Mouse (Mus musculus): ENCODE measurements at regions not wholly inside any gene's neighbourhood (a gene's known extent, or its start where the extent isn't known, plus 50 kb on each side); places are given as distances from the start of the nearest gene placed in this dataset.

GRCm38 (mm10) chr1:71955331-71955730, 256.8 kb downstream of the Mreg start:
- Histone ChIP-seq H3K4me3 (replicated peaks; ENCODE audit: insufficient read depth, low read depth, low read length) (no peak overlapping the region), H3K4me1 (ENCODE audit: control insufficient read depth, insufficient read depth, low read length) (no peaks in the 10 kb centered on the region), H3K27ac (ENCODE audit: insufficient read depth, low read length) (no peak overlapping the region), H3K27me3 (ENCODE audit: control insufficient read depth, insufficient read depth, low read length) (no peaks in the 10 kb centered on the region)
- no peak for TF ChIP-seq POLR2A (IDR thresholded peaks at IDR 0.05; ENCODE audit: borderline replicate concordance, insufficient read depth, low read length)
- TF ChIP-seq CTCF (IDR thresholded peaks at IDR 0.05; ENCODE audit: borderline replicate concordance, insufficient read depth, low read depth, low read length) = no peak
- DNase-seq = no peak

- Histone ChIP-seq H3K4me3 (replicated peaks; ENCODE audit: insufficient read depth, low read depth, low read length) (no peak overlapping the region), H3K27ac (ENCODE audit: insufficient read depth, low read length) (no peak overlapping the region), H3K27me3 (ENCODE audit: control insufficient read depth, insufficient read depth, low read length) (no peaks in the 10 kb centered on the region), H3K4me1 (ENCODE audit: control insufficient read depth, insufficient read depth, low read length) (no peaks in the 10 kb centered on the region)
- TF ChIP-seq CTCF (IDR thresholded peaks at IDR 0.05; ENCODE audit: borderline replicate concordance, insufficient read depth, low read depth, low read length) = no peak
- no peak for TF ChIP-seq POLR2A (IDR thresholded peaks at IDR 0.05; ENCODE audit: borderline replicate concordance, insufficient read depth, low read length)
- DNase-seq = no peak
- 86% methylated on average over 6 of the region's 6 CpGs for WGBS
Observed at GRCm38 (mm10) chr1:71953292-71953691, 258.8 kb downstream of the Mreg start.

- H3K27ac ChIP-seq (ENCODE audit: insufficient read depth, low read length) = no peak overlapping the region
- no peak for DNase-seq
- no peak for TF ChIP-seq POLR2A (IDR thresholded peaks at IDR 0.05; ENCODE audit: borderline replicate concordance, insufficient read depth, low read length)
- no peak for TF ChIP-seq CTCF (IDR thresholded peaks at IDR 0.05; ENCODE audit: borderline replicate concordance, insufficient read depth, low read depth, low read length)
- H3K4me1 ChIP-seq (ENCODE audit: control insufficient read depth, insufficient read depth, low read length) = no peaks in the 10 kb centered on the region
- H3K27me3 ChIP-seq (ENCODE audit: control insufficient read depth, insufficient read depth, low read length) = no peaks in the 10 kb centered on the region
- no peak overlapping the region for H3K4me3 ChIP-seq (replicated peaks; ENCODE audit: insufficient read depth, low read depth, low read length)
- 89% methylated on average over 7 of the region's 7 CpGs for WGBS
Observed at GRCm38 (mm10) chr1:71949549-71949948, 262.6 kb downstream of the Mreg start.

- no peaks in the 10 kb centered on the region for H3K4me1 ChIP-seq (ENCODE audit: control insufficient read depth, insufficient read depth, low read length)
- no peak overlapping the region for H3K27ac ChIP-seq (ENCODE audit: insufficient read depth, low read length)
- no peak for DNase-seq
- H3K4me3 ChIP-seq (replicated peaks; ENCODE audit: insufficient read depth, low read depth, low read length) = no peak overlapping the region
- TF ChIP-seq CTCF (IDR thresholded peaks at IDR 0.05; ENCODE audit: borderline replicate concordance, insufficient read depth, low read depth, low read length) (no peak), POLR2A (IDR thresholded peaks at IDR 0.05; ENCODE audit: borderline replicate concordance, insufficient read depth, low read length) (no peak)
- WGBS = 80% methylated on average over 4 of the region's 4 CpGs
- H3K27me3 ChIP-seq (ENCODE audit: control insufficient read depth, insufficient read depth, low read length) = no peaks in the 10 kb centered on the region
Observed at GRCm38 (mm10) chr1:71948686-71949085, 263.4 kb downstream of the Mreg start.

- TF ChIP-seq POLR2A (IDR thresholded peaks at IDR 0.05; ENCODE audit: borderline replicate concordance, insufficient read depth, low read length) (no peak), CTCF (IDR thresholded peaks at IDR 0.05; ENCODE audit: borderline replicate concordance, insufficient read depth, low read depth, low read length) (no peak)
- no peaks in the 10 kb centered on the region for H3K27me3 ChIP-seq (ENCODE audit: control insufficient read depth, insufficient read depth, low read length)
- H3K4me1 ChIP-seq (ENCODE audit: control insufficient read depth, insufficient read depth, low read length) = no peaks in the 10 kb centered on the region
- 98% methylated on average over 2 of the region's 2 CpGs for WGBS
- DNase-seq = no peak
- no peak overlapping the region for H3K4me3 ChIP-seq (replicated peaks; ENCODE audit: insufficient read depth, low read depth, low read length)
- H3K27ac ChIP-seq (ENCODE audit: insufficient read depth, low read length) = no peak overlapping the region
Observed at GRCm38 (mm10) chr1:71947506-71947905, 264.6 kb downstream of the Mreg start.

GRCm38 (mm10) chr1:71946911-71947310, 265.2 kb downstream of the Mreg start:
- WGBS = 65% methylated on average over 2 of the region's 2 CpGs
- no peak for DNase-seq
- H3K4me1 ChIP-seq (ENCODE audit: control insufficient read depth, insufficient read depth, low read length) = no peaks in the 10 kb centered on the region

GRCm38 (mm10) chr1:71945070-71945469, 267.0 kb downstream of the Mreg start:
- WGBS = 12% methylated on average over 6 of the region's 6 CpGs
- H3K27me3 ChIP-seq (ENCODE audit: control insufficient read depth, insufficient read depth, low read length) = no peaks in the 10 kb centered on the region
- no peaks in the 10 kb centered on the region for H3K4me1 ChIP-seq (ENCODE audit: control insufficient read depth, insufficient read depth, low read length)
- DNase-seq = peak; percentile 12 to 50
- no peak overlapping the region for H3K27ac ChIP-seq (ENCODE audit: insufficient read depth, low read length)
- TF ChIP-seq POLR2A (IDR thresholded peaks at IDR 0.05; ENCODE audit: borderline replicate concordance, insufficient read depth, low read length) (no peak), CTCF (IDR thresholded peaks at IDR 0.05; ENCODE audit: borderline replicate concordance, insufficient read depth, low read depth, low read length) (no peak)
- H3K4me3 ChIP-seq (replicated peaks; ENCODE audit: insufficient read depth, low read depth, low read length) = no peak overlapping the region

More at GRCm38 (mm10) chr1:71946911-71947310, 265.2 kb downstream of the Mreg start:
- Histone ChIP-seq H3K4me3 (replicated peaks; ENCODE audit: insufficient read depth, low read depth, low read length) (no peak overlapping the region), H3K27ac (ENCODE audit: insufficient read depth, low read length) (no peak overlapping the region), H3K27me3 (ENCODE audit: control insufficient read depth, insufficient read depth, low read length) (no peaks in the 10 kb centered on the region)
- TF ChIP-seq CTCF (IDR thresholded peaks at IDR 0.05; ENCODE audit: borderline replicate concordance, insufficient read depth, low read depth, low read length) (no peak), POLR2A (IDR thresholded peaks at IDR 0.05; ENCODE audit: borderline replicate concordance, insufficient read depth, low read length) (no peak)

GRCm38 (mm10) chr1:71944531-71944930, 267.6 kb downstream of the Mreg start:
- no peak overlapping the region for H3K4me3 ChIP-seq (replicated peaks; ENCODE audit: insufficient read depth, low read depth, low read length)
- DNase-seq = no peak
- H3K4me1 ChIP-seq (ENCODE audit: control insufficient read depth, insufficient read depth, low read length) = no peaks in the 10 kb centered on the region
- no peak overlapping the region for H3K27ac ChIP-seq (ENCODE audit: insufficient read depth, low read length)
- no peaks in the 10 kb centered on the region for H3K27me3 ChIP-seq (ENCODE audit: control insufficient read depth, insufficient read depth, low read length)
- TF ChIP-seq POLR2A (IDR thresholded peaks at IDR 0.05; ENCODE audit: borderline replicate concordance, insufficient read depth, low read length) (no peak), CTCF (IDR thresholded peaks at IDR 0.05; ENCODE audit: borderline replicate concordance, insufficient read depth, low read depth, low read length) (no peak)
- 77% methylated on average over 3 of the region's 3 CpGs for WGBS
